Mouse (Mus musculus) heart, adult 2 months (tissue): ENCODE measurements around the gene Wwc1.

Source experiments
- CTCF ChIP-seq: fragments of 200-600 bp; IDR thresholded peaks from 2 replicates; pipeline ENCODE4 v1.8.1; 2022; ENCODE audit warnings: antibody characterized with exemption, mild to moderate bottlenecking, moderate library complexity
- EP300 ChIP-seq: fragments of 200-500 bp; IDR thresholded peaks from 2 replicates; pipeline ENCODE4 v1.6.1; 2011; ENCODE audit warnings: low read depth, low read length, control low read depth; ENCODE audit not compliant: insufficient read depth

GRCm38 (mm10) chr11:36009281-36010208 is 29.2 kb upstream of the Wwc1 start:
- TF ChIP-seq EP300: no peak
- no peak for TF ChIP-seq CTCF
